Mouse (Mus musculus) frontal cortex, postnatal 10 days (tissue): ENCODE data around the gene Cic.
A peak's percentile ranks its signal among the peaks of the same experiment; 100 is the strongest.

ENCODE experiments used
- DNase-seq, 2 experiments: peaks; one replicate each; pipeline ENCODE4 v3.0.0; 2022; ENCODE audit warnings: low spot score in 2 of 2, mixed read lengths in 1 of 2

Gene Cic

GRCm38 (mm10) chr7:25341000-25341784 lies 73.7 kb downstream of the Cic start:
- peak in 1 of 2 experiments; percentile 58 for DNase-seq
